Mouse (Mus musculus) natural killer cell, adult 2 months (primary cell): ENCODE results near the gene Fstl3.
A peak's percentile ranks its signal among the peaks of the same experiment; 100 is the strongest.
"Not testable (repeated sequence)": the region's sequence is repeated elsewhere in the genome, so short reads cannot be mapped to it uniquely, and the experiment has no call there.

Experiments
- DNase-seq, 2 experiments: peaks; one replicate each; pipeline ENCODE4 v3.0.0; 2022; ENCODE audit warnings: low spot score in 2 of 2

The Fstl3 gene

GRCm38 (mm10) chr10:79777103-79777531 is at the start of gene Fstl3:
Fstl3 (plus strand) TSS chr10:79777272.
- no peak for DNase-seq

- DNase-seq: no peak
Measured at GRCm38 (mm10) chr10:79728323-79729249, 48.5 kb upstream of the Fstl3 start.

GRCm38 (mm10) chr10:79729357-79729965 is 47.6 kb upstream of the Fstl3 start:
- DNase-seq: no peak

DNA sequence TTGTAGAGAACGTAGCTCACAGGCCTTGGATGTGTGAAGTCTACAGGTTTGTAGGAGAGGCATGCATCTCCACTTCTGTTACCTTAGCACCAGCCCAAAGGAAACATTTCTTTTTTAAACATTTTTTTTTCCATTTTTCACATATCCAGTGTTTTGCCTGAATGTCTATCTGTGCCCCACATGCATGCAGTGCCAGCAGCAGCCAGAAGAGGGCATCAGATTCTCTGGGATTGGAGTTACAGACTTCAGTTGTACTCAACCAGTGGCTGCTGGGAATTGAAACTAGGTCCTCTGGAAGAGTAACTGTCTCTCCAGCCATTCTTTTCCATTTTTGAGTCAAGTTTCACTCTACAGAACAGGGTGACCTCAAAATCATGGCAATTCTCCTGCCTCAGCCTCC is 44.6 kb upstream of the Fstl3 start:
- DNase-seq: peak in 1 of 2 experiments; percentile 36

DNA sequence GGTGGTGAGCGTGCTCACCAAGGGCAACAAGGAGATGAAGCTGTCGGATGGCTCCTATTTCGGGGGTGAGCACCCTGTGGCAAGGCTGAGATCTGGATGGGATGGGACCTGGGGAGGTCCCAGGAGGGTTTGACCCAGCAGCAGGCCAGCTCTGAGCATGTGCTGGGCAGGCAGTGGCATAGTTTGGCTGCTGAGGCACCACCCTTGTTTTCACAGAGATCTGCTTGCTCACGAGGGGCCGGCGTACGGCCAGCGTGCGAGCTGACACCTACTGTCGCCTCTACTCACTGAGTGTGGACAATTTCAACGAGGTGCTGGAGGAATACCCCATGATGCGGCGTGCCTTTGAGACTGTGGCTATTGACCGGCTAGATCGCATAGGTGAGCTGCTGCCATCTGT is 43.2 kb upstream of the Fstl3 start:
- DNase-seq: no peak

- DNase-seq: no peak
Measured at GRCm38 (mm10) chr10:79735361-79735760, 41.7 kb upstream of the Fstl3 start.

DNA sequence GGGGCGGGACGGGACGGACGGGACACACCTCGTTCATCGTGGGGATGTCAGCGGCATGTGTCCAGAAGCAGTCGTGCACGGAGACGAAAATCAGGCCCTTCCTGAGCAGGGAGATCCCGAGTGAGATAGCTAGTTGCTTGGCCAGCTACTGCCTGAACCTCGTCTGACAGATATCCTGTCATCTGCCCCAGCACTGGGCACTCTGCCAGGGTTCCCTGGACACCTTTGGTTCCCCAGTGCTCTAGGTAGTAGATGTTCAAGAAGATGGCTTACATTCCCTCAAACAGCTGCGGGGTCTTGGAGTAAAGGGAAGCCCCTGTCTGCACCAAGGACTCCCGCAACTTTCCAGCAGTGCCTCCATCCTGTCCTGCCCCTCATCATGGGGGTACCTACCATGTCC is 40.4 kb upstream of the Fstl3 start:
- DNase-seq: no peak

GRCm38 (mm10) chr10:79738259-79738658 is 38.8 kb upstream of the Fstl3 start:
- DNase-seq: no peak

- DNase-seq: no peak
Measured at GRCm38 (mm10) chr10:79739234-79739633, 37.8 kb upstream of the Fstl3 start.

DNA sequence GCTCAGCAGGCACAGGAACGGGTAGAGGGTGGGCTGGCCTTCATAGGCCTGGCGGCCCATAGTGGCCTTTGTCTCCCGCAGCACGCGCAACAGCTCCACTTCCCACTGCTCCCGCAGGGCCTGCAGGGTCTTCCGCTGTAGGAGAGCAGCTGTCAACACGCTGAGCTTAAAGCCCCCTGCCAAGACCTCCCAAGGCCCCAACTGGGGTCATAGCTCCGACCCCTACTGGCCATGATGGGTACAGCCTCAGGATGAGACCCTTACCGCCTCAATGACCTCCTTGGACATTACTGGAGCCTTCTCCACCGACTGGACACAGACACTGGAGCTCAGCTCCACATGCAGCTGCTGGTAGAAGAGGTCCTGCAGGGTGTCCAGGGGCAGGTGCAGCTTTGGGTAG is 36.2 kb upstream of the Fstl3 start:
- DNase-seq: no peak

DNA sequence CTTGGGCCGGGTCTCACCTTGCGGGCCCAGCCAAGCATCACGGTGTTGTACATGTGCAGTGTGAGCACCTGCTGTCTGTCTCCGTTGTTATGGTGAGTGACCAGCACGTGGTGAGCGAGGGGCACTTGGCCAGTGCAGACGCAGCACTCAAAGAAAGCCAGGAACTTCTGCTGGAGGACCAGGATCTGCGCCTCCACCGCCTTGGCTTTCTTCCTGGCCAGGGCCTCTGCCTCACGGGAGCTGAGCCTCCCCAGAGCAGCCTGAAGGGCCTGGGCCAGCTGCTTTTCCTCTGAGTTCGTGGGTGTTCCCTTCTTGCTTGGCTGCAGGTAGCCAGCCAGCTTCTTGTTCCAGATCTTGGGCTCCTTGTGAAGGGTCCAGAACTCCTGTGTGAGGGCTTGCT is 33.9 kb upstream of the Fstl3 start:
- no peak for DNase-seq

DNA sequence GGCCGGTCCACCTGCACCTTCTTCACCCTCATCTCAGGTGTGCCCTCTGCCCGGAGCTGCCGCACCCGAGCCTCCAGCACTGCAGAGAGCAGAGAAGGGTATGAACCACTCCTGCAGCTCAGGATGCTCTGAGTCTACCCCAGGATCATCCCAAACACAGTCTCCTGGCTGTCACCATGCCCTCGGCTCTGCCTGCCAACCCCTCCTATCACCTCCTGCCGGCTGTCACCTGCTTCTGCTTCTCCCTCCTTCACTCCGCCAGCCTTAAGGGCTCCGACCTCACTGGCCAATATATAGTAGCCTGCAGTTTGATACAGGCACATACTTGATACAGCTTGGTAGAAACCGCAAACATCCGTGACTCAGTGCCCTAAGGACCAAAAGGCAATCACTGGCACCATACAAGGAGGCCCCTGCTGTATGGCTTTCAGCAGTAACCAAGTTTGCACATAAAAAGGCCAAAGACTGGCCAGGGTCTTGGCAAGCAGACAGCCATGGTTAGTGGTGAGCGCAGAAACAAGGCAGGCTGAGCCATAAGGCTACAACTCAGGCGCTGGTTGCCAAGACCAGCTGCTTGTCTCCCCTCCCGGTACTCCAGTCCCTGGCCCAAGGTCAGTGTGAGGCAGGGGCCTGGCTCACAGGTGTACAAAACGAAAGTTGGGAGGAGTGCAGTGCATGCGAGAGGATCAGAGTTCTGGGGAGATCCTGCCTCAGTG is 33.3 kb upstream of the Fstl3 start:
- no peak for DNase-seq

DNA sequence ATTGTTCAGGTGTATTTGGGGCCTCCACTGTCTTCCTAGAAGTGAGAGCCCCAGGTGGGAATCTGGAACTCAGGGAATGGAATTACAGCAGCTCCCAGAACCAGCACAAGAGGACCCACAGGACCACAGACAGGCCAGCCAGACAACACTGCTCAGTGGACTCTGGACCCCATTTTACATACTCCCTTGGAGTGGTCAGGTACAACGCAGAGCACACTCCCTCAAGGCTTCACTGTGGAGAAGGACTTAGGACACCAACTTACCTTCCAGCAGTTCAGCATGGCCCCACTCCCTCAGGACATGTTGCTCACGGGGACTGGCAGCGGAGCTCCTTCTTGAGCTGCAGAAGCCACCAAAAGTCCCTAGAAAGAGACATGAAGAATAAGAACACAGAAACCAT is 31.7 kb upstream of the Fstl3 start:
- DNase-seq: no peak

DNA sequence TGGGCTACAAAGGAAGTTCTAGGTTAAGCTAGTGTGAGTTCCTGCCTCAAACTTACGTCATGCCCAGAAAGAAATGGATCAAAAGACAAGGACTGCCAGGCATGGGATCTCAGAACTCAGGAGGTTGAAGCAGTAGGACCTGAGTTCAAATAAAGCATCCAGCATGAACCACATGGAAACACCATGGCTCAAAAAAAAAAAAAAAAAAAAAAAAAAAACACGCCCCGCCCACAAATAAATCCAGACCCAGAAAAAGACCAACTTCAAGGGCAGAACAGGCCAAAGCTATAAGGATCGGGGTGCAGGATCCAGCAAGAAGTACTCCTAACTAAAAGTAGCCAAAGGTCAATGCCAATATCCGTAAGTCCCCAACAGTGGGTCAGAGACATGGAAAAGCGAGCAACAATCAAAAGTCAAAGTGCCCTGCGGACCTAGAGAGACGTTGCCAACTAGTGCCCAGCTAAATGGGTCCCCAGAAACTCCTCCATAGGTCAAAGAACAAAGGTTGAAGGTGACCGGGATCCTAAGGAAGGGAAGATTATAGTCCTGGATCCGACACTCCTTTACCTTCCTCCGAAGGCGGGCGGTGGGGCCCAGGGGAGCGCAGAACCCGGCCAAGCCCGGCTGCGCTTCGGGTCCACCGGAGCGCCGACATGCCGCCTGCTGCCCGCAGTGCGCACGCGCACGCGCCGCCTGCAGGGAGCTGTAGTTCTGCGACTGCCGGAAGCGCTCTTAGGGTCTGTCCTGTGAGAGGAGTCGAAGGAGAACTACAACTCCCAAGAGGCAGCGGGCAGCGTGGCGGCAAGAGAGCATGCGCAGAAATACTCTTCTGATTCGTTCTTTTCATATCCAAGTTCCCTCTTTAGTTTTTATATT is 30.9 kb upstream of the Fstl3 start, which contains the start of gene Polrmt:
TSS of gene Polrmt (minus strand) at position 684 of the 876 bp plus-strand sequence.
- DNase-seq: peak; percentile 93 to 95

DNA sequence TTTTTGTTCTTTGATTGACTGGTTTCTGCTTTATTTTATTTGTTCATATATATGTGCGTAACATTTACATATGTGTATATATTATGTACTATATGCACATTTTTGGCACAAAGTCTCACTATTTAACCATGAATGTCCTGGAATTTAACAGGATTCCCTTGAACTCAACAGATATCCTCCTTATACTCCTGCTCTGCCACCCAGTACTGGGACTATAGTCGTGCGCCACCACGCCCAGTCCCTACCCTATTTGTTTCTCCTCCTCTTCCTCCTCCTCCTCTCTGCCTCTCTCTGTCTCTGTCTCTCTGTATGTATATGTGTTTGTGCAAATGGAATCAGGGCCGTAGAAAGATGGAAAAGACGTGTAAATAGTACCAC is 30.3 kb upstream of the Fstl3 start:
- DNase-seq: no peak

- DNase-seq: no peak
Measured at GRCm38 (mm10) chr10:79748496-79748895, 28.6 kb upstream of the Fstl3 start.

- no peak for DNase-seq
Measured at GRCm38 (mm10) chr10:79754856-79755516, 22.1 kb upstream of the Fstl3 start, which contains the start of gene Fgf22. Fgf22 (plus strand) TSS chr10:79755076.

GRCm38 (mm10) chr10:79755854-79756253 is 21.2 kb upstream of the Fstl3 start:
- DNase-seq: no peak

GRCm38 (mm10) chr10:79756660-79757059 is 20.4 kb upstream of the Fstl3 start:
- no peak for DNase-seq

DNA sequence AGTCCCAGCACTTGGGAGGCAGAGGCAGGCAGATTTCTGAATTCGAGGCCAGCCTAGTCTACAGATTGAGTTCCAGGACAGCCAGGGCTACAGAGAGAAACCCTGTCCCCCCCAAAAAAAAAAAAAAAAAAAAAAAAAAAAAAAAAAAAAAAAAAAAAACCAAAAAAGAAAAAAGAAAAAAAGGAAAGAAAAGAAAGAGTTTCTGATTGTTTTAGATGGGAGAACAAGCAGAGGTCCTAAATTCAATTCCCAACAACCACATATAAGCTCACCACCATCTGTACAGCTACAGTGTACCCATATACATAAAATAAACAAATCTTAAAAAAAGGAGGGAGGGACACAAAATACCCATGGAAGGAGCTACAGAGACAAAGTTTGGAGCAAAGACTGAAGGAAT is 17.4 kb upstream of the Fstl3 start:
- DNase-seq: not testable (repeated sequence)
